Mouse (Mus musculus): ENCODE measurements around the gene Trp53. TPM values are rescaled to one million over a fixed set of nuclear protein-coding genes. Genes with fewer than 3 reads are reported as not detected.

Gene Trp53
- polyA plus RNA-seq, 1 experiment from 2014 or later: 62.4 TPM

DNA sequence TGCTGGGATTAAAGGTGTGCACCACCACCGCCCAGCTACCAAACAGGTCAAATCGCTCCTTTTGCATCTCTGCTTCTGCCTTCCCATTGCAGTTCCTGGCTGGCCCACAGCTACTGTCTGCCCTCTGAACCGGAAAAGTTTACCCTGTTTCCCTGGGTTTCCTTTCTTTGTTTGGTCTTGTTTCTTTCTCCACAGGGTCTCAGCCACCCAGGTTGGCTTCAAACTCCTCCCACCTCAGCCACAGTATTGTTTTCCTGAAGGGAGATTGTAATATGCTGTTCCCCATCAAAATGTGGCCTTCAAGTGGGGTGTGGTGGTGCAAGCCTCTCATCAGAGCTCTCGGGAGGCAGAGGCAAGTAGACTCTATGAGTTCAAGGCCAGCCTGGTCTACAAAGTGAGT, 28.8 kb upstream of the Trp53 start:
- no peak overlapping the region for H3K4me3 ChIP-seq (replicated peaks)
- ATAC-seq (ENCODE audit: insufficient read depth): no peak
- H3K9me3 ChIP-seq (replicated peaks): no peaks in the 10 kb centered on the region
- no peak overlapping the region for H3K27ac ChIP-seq (replicated peaks)
- no peaks in the 10 kb centered on the region for H3K36me3 ChIP-seq (replicated peaks)
- peaks cover 72% of the 10 kb centered on the region for H3K27me3 ChIP-seq
- 49% methylated on average over 4 of the region's 4 CpGs for WGBS (ENCODE audit: insufficient replicate concordance)
- peaks cover 16% of the 10 kb centered on the region for H3K4me1 ChIP-seq (replicated peaks)
- H3K9ac ChIP-seq: no peak overlapping the region
- H3K4me2 ChIP-seq: no peak overlapping the region

GRCm38 (mm10) chr11:69552622-69553340, 27.4 kb upstream of the Trp53 start:
- Histone ChIP-seq H3K27me3 (peaks cover 72% of the 10 kb centered on the region), H3K4me3 (replicated peaks) (no peak overlapping the region), H3K27ac (replicated peaks) (no peak overlapping the region), H3K9ac (no peak overlapping the region), H3K4me2 (no peak overlapping the region), H3K4me1 (replicated peaks) (0 out of 2 replicates have a peak, but pooled peaks cover under 1% of the 10 kb centered on the region), H3K9me3 (replicated peaks) (no peaks in the 10 kb centered on the region), H3K36me3 (replicated peaks) (no peaks in the 10 kb centered on the region)
- ATAC-seq (ENCODE audit: insufficient read depth): no peak
- WGBS (ENCODE audit: insufficient replicate concordance): 44% methylated on average over 14 of the region's 14 CpGs

DNA sequence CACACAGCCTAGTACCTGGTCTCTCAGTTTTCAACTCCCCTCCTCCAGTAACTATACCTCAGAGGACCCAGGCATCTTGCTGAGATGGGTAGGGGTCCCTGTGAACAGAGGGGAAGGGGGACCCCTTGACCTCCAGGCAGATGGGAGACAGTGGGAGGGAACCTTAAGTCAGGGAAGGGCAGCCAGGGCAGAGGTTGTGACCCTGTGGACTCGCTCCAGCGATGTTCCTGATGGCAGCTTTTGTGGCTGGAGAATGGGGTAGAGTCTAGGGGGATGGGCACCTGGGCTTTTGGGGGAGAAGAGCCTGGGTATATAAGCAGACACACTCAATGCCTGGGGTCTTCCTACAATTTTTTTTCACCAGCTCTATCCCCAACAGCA, 26.8 kb upstream of the Trp53 start:
- Histone ChIP-seq H3K27ac (replicated peaks) (no peak overlapping the region), H3K4me2 (no peak overlapping the region), H3K27me3 (peaks cover 72% of the 10 kb centered on the region), H3K4me3 (replicated peaks) (no peak overlapping the region), H3K9me3 (replicated peaks) (no peaks in the 10 kb centered on the region), H3K36me3 (replicated peaks) (no peaks in the 10 kb centered on the region), H3K4me1 (replicated peaks) (no peaks in the 10 kb centered on the region), H3K9ac (no peak overlapping the region)
- no peak for ATAC-seq (ENCODE audit: insufficient read depth)
- 61% methylated on average over 2 of the region's 2 CpGs for WGBS (ENCODE audit: insufficient replicate concordance)

- H3K9me3 ChIP-seq (replicated peaks): no peaks in the 10 kb centered on the region
- peaks cover 72% of the 10 kb centered on the region for H3K27me3 ChIP-seq
- no peak overlapping the region for H3K9ac ChIP-seq
- no peak overlapping the region for H3K4me3 ChIP-seq (replicated peaks)
- H3K4me2 ChIP-seq: no peak overlapping the region
- ATAC-seq (ENCODE audit: insufficient read depth): no peak
- H3K4me1 ChIP-seq (replicated peaks): peaks cover 12% of the 10 kb centered on the region
- H3K36me3 ChIP-seq (replicated peaks): no peaks in the 10 kb centered on the region
- no peak overlapping the region for H3K27ac ChIP-seq (replicated peaks)
- 47% methylated on average over 5 of the region's 5 CpGs for WGBS (ENCODE audit: insufficient replicate concordance)
These were observed 25.5 kb upstream of the Trp53 start for GRCm38 (mm10) chr11:69554539-69555140.

DNA sequence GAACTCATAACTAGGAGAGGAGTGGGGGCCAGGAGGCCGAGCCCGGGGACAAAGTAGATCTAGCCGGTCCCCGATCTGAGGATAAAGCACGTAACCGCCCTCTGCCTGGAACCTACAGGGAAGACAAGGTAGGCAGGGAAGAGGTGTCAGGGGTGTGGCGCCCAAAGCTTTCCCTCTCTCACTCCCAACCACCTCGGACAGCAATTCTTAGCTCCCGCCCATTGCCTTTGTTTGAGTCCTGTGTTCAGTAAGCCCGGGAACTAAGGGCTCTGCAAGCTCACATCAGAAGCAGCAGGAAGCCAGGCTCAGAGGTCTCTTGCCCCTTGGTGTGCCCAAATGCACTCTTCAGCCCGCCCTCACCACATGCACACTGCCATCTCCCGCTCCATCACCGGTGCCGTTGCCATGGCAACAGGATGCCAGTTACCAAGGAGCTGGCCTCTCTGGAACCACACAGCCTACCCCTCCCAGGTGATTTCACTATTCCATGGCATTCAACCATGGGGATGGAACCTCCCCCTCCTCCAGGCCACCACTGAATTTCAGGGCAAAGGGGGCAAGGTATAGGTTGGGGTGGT, 22.7 kb upstream of the Trp53 start:
- H3K27me3 ChIP-seq: peaks cover 82% of the 10 kb centered on the region
- WGBS (ENCODE audit: insufficient replicate concordance): 49% methylated on average over 14 of the region's 14 CpGs

GRCm38 (mm10) chr11:69558756-69559155, 21.4 kb upstream of the Trp53 start:
- H3K4me1 ChIP-seq (replicated peaks): peaks cover 20% of the 10 kb centered on the region
- H3K4me2 ChIP-seq: no peak overlapping the region
- WGBS (ENCODE audit: insufficient replicate concordance): 8% methylated on average over 6 of the region's 6 CpGs
- peaks cover 72% of the 10 kb centered on the region for H3K27me3 ChIP-seq
- no peak overlapping the region for H3K9ac ChIP-seq
- no peaks in the 10 kb centered on the region for H3K9me3 ChIP-seq (replicated peaks)
- H3K36me3 ChIP-seq (replicated peaks): peaks cover 32% of the 10 kb centered on the region
- no peak overlapping the region for H3K27ac ChIP-seq (replicated peaks)
- ATAC-seq (ENCODE audit: insufficient read depth): no peak
- H3K4me3 ChIP-seq (replicated peaks): no peak overlapping the region

More for the DNA sequence above, 22.7 kb upstream of the Trp53 start:
- no peak overlapping the region for H3K27ac ChIP-seq (replicated peaks)
- no peak for ATAC-seq (ENCODE audit: insufficient read depth)
- no peak overlapping the region for H3K9ac ChIP-seq
- H3K9me3 ChIP-seq (replicated peaks): no peaks in the 10 kb centered on the region
- H3K4me2 ChIP-seq: no peak overlapping the region
- H3K4me3 ChIP-seq (replicated peaks): no peak overlapping the region
- peaks cover 19% of the 10 kb centered on the region for H3K36me3 ChIP-seq (replicated peaks)
- peaks cover 20% of the 10 kb centered on the region for H3K4me1 ChIP-seq (replicated peaks)

- Histone ChIP-seq H3K27me3 (peaks cover 72% of the 10 kb centered on the region), H3K9ac (no peak overlapping the region), H3K4me1 (replicated peaks) (peaks cover 21% of the 10 kb centered on the region), H3K36me3 (replicated peaks) (peaks cover 35% of the 10 kb centered on the region), H3K27ac (replicated peaks) (no peak overlapping the region), H3K4me2 (no peak overlapping the region), H3K4me3 (replicated peaks) (no peak overlapping the region), H3K9me3 (replicated peaks) (no peaks in the 10 kb centered on the region)
- 20% methylated on average over 5 of the region's 5 CpGs for WGBS (ENCODE audit: insufficient replicate concordance)
- ATAC-seq (ENCODE audit: insufficient read depth): no peak
These were observed 21.0 kb upstream of the Trp53 start for GRCm38 (mm10) chr11:69559183-69559582.

- peaks cover 44% of the 10 kb centered on the region for H3K36me3 ChIP-seq (replicated peaks)
- no peak within 1 kb of the TSS for H3K9ac ChIP-seq
- H3K4me1 ChIP-seq (replicated peaks): peaks cover 24% of the 10 kb centered on the region
- no peak for ATAC-seq (ENCODE audit: insufficient read depth)
- peak within 1 kb of the TSS; percentile 60 for H3K4me2 ChIP-seq
- H3K9me3 ChIP-seq (replicated peaks): no peaks in the 10 kb centered on the region
- no peak within 1 kb of the TSS for H3K27ac ChIP-seq (replicated peaks)
- peak within 1 kb of the TSS; percentile 33 for H3K4me3 ChIP-seq (replicated peaks)
- H3K27me3 ChIP-seq: peaks cover 72% of the 10 kb centered on the region
- WGBS (ENCODE audit: insufficient replicate concordance): 6% methylated on average over 53 of the region's 59 CpGs
These were observed 20.1 kb upstream of the Trp53 start, which contains the start of gene Efnb3 for GRCm38 (mm10) chr11:69559851-69560765. Gene Efnb3 (minus strand): TSS chr11:69560205.

DNA sequence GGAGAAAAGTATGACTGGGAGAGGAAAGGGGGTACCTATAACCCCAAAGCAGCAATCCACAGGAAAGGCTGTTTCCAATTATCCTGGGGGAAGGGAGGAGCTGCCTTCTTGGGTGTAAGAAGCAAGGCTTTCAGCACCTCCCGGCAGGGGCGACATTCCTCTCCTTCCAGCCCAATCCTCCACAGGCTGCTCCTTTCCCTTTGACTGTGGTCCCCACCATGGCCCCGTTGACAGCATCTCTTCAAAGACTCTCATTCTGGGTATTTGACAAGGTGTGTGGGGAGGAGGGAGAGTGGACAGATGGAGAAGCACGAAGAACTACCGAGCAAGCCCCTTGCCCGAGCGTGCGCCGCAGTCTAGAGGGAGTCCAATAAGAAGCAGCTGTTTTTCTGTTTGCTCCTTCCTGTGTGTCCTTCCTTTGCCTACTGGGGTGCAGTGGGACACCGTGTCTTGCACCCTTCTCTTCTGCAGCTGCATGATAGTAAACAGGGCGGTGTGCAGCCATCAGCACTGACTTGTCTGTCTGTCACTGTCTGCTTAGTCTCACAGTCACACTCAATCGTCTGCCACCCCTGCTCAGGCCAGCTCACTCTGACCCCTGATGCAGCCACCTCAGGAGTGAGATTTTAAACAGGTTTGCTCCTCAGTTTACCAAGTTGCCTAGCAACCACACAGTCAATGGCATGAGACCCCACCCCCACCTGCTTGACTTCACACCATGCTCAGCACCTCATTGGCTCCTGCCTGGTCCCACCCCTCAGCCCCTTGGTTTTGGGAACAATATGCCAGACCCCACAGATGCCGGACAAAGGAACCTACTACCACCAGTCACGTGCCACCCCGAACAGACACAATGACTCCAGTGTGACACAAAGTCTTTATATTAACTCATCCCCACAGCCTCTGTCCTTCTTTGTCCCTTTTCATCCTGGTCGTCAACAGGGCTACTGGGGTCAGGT, 19.0 kb upstream of the Trp53 start:
- peaks cover 63% of the 10 kb centered on the region for H3K27me3 ChIP-seq
- no peak overlapping the region for H3K9ac ChIP-seq
- H3K27ac ChIP-seq (replicated peaks): no peak overlapping the region
- no peaks in the 10 kb centered on the region for H3K9me3 ChIP-seq (replicated peaks)
- WGBS (ENCODE audit: insufficient replicate concordance): 72% methylated on average over 16 of the region's 16 CpGs
- ATAC-seq (ENCODE audit: insufficient read depth): no peak
- no peak overlapping the region for H3K4me2 ChIP-seq
- no peak overlapping the region for H3K4me3 ChIP-seq (replicated peaks)
- H3K36me3 ChIP-seq (replicated peaks): peaks cover 55% of the 10 kb centered on the region
- H3K4me1 ChIP-seq (replicated peaks): peaks cover 24% of the 10 kb centered on the region

- Histone ChIP-seq H3K9ac (no peak overlapping the region), H3K36me3 (replicated peaks) (peaks cover 77% of the 10 kb centered on the region), H3K4me3 (replicated peaks) (no peak overlapping the region), H3K4me1 (replicated peaks) (peaks cover 24% of the 10 kb centered on the region), H3K4me2 (no peak overlapping the region), H3K27me3 (peaks cover 41% of the 10 kb centered on the region), H3K27ac (replicated peaks) (no peak overlapping the region), H3K9me3 (replicated peaks) (no peaks in the 10 kb centered on the region)
- ATAC-seq (ENCODE audit: insufficient read depth): no peak
- WGBS (ENCODE audit: insufficient replicate concordance): 81% methylated on average over 13 of the region's 13 CpGs
These were observed 16.8 kb upstream of the Trp53 start for GRCm38 (mm10) chr11:69563373-69563772.

All from liver, embryonic 15.5 days (tissue).